Mouse (Mus musculus) G1E (cell line): ENCODE results near the gene Nabp2. TPM values are rescaled to one million over a fixed set of nuclear protein-coding genes. Genes with fewer than 3 reads are reported as not detected.

Experiments used
- ATAC-seq: 2 replicates; pipeline ENCODE4 v1.8.0; 2016; ENCODE audit warnings: mild to moderate bottlenecking; ENCODE audit not compliant: insufficient number of reproducible peaks, poor library complexity, low FRiP score, severe bottlenecking; ENCODE audit errors: extremely low read depth
- DNase-seq: peaks from one replicate; pipeline ENCODE4 v3.0.0; 2012; ENCODE audit warnings: low spot score
- H3K27me3 ChIP-seq: 2 replicates; pipeline ENCODE4 v1.6.1; 2012; ENCODE audit warnings: mild to moderate bottlenecking, low read length, inconsistent platforms; ENCODE audit not compliant: insufficient read depth
- H3K36me3 ChIP-seq: replicated peaks from 2 replicates; pipeline ENCODE3; 2012; ENCODE audit warnings: mild to moderate bottlenecking, inconsistent platforms
- H3K4me1 ChIP-seq: 2 replicates; pipeline ENCODE4 v1.6.1; 2012; ENCODE audit warnings: low read depth, low read length, inconsistent platforms, mixed read lengths; ENCODE audit not compliant: insufficient read depth
- H3K4me3 ChIP-seq: 2 replicates; pipeline ENCODE4 v1.5.1; 2012; ENCODE audit warnings: low read depth, mild to moderate bottlenecking, inconsistent platforms, low read length, moderate library complexity, mixed read lengths
- H3K9me3 ChIP-seq: replicated peaks from 2 replicates; pipeline ENCODE4 v1.6.1; 2012; ENCODE audit warnings: inconsistent platforms
- CTCF ChIP-seq: IDR thresholded peaks from 2 replicates; pipeline ENCODE4 v1.5.1; 2012; ENCODE audit warnings: low read depth, low read length, inconsistent platforms, mixed read lengths
- GATA1 ChIP-seq: IDR thresholded peaks from 2 replicates; pipeline ENCODE4 v1.6.1; 2012; ENCODE audit warnings: borderline replicate concordance, low read length, inconsistent platforms, mixed read lengths
- GATA2 ChIP-seq: IDR thresholded peaks from 2 replicates; pipeline ENCODE4 v1.6.1; 2012; ENCODE audit warnings: low read depth, low read length, inconsistent platforms, borderline replicate concordance
- POLR2AphosphoS5 ChIP-seq: IDR thresholded peaks from 2 replicates; pipeline ENCODE4 v1.6.1; 2012; ENCODE audit warnings: low read depth, low read length, inconsistent platforms; ENCODE audit not compliant: insufficient replicate concordance
- TAL1 ChIP-seq: conservative IDR thresholded peaks from 2 replicates; pipeline ENCODE4 v1.6.1; 2012; ENCODE audit warnings: low read depth, low read length, inconsistent platforms, mixed read lengths
- polyA plus RNA-seq: library from polyadenylated mRNA; stranded (reverse); fragments of >175 nt; gene quantifications from 2 replicates; pipeline ENCODE4 v1.2.3, GENCODE M21; 2012
- total RNA-seq, 2 experiments: library from RNA; stranded (forward) in 1 of 2; stranded (reverse) in 1 of 2; fragments of 200-1000 nt in 1 of 2; fragments of >200 nt in 1 of 2; fragmentation: Nextera tagmentation in 1 of 2; gene quantifications; 2 replicates each; pipeline ENCODE4 v1.2.3; 2014 to 2017

The Nabp2 gene
- total and polyA plus RNA-seq, 3 experiments = 37.3 to 152 (median 121) TPM

GRCm38 (mm10) chr10:128408591-128409535 is 2.4 kb downstream of the Nabp2 start:
- Histone ChIP-seq H3K27me3 (no peaks in the 10 kb centered on the region), H3K36me3 (peaks cover 51% of the 10 kb centered on the region), H3K4me1 (peaks cover 49% of the 10 kb centered on the region), H3K4me3 (peak overlapping the region; percentile 88), H3K9me3 (no peaks in the 10 kb centered on the region)
- ATAC-seq (no peak), DNase-seq (no peak)
- TF ChIP-seq GATA2 = no peak
- TF ChIP-seq CTCF = no peak
- no peak for TF ChIP-seq TAL1
- no peak for TF ChIP-seq POLR2AphosphoS5
- TF ChIP-seq GATA1 = no peak

GRCm38 (mm10) chr10:128403931-128404330 is 7.4 kb downstream of the Nabp2 start:
- Histone ChIP-seq H3K27me3 (no peaks in the 10 kb centered on the region), H3K36me3 (peaks cover 84% of the 10 kb centered on the region), H3K9me3 (no peaks in the 10 kb centered on the region), H3K4me1 (peaks cover 19% of the 10 kb centered on the region), H3K4me3 (no peak overlapping the region)
- no peak for DNase-seq
- no peak for TF ChIP-seq TAL1
- no peak for TF ChIP-seq POLR2AphosphoS5
- TF ChIP-seq GATA2 = no peak
- TF ChIP-seq GATA1 = no peak
- no peak for TF ChIP-seq CTCF
- ATAC-seq = no peak

DNA sequence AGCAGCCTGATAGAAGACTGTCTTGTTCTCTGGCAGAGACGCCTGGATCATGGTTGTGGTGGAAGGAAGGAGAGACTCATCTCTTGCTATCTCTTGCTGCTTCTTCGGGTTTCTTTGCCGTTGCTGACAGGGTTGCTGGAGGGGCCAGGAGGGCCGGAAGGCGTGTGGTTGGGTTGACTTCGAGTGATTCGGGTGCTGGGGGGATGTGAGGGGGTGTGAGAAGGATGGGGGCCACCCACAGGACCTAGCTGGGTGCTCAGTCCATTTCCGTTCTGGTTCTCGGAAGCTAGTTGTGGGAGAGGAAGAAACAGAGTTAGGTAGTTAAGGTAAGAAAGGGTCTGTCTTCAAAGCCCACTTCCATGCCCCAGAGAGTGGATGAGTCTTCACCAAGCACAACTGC is 9.7 kb downstream of the Nabp2 start:
- TF ChIP-seq GATA2 = no peak
- TF ChIP-seq GATA1 = no peak
- TF ChIP-seq CTCF = no peak
- TF ChIP-seq POLR2AphosphoS5 = no peak
- TF ChIP-seq TAL1 = no peak
- H3K36me3 ChIP-seq = peaks cover 81% of the 10 kb centered on the region
- no peak for DNase-seq
- no peak for ATAC-seq
- H3K4me3 ChIP-seq = no peak overlapping the region
- peaks cover 7% of the 10 kb centered on the region for H3K4me1 ChIP-seq
- no peaks in the 10 kb centered on the region for H3K9me3 ChIP-seq
- no peaks in the 10 kb centered on the region for H3K27me3 ChIP-seq

DNA sequence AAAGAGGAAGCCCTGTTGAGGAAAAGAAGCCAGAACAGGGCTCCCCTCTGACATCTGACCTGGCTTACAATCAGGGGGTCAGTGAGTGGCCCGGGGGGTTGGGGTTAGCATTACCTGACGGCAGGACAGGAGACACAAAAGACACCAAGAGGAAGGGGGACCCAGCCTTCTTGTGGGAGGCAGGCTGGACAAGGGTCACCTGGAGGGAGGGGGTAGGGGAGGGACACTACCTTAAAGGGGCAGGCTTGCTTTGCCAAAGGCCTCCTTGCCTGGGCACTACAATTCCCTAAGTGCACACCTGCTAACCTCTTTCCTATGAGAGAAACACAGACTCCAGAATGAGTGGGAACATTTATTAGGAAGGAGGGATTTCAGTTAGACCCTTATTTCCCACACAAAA is 10.2 kb downstream of the Nabp2 start, which contains the start of gene Slc39a5:
Gene Slc39a5, minus strand, starts transcription at position 174 of the 400 bp plus-strand sequence.
- no peak for ATAC-seq
- TF ChIP-seq CTCF (no peak), POLR2AphosphoS5 (no peak), GATA2 (no peak), GATA1 (no peak), TAL1 (no peak)
- Histone ChIP-seq H3K27me3 (no peaks in the 10 kb centered on the region), H3K4me1 (peaks cover 10% of the 10 kb centered on the region), H3K4me3 (no peak within 1 kb of the TSS), H3K36me3 (peaks cover 82% of the 10 kb centered on the region), H3K9me3 (no peaks in the 10 kb centered on the region)
- no peak for DNase-seq

DNA sequence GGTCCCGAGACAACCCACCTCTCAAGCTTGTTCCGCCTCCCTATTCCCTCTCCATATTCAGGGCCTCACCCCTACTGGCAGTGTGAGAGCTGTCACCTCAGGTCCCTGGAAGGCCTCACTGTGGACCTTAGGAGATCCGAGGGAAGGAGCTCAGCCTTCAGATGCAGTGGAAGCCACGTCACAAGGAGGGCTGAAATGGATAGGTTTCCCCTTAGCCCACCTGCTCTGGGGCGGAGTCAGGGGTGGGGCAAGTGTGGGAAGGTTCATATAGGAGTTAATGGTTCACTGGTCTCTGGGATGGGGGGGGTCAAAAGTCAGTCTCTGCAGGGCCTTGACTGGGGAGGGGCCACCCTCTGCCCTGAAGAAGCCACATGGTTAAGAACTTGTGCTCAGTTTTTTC is 11.0 kb downstream of the Nabp2 start:
- Histone ChIP-seq H3K4me1 (peaks cover 17% of the 10 kb centered on the region), H3K4me3 (no peak overlapping the region), H3K27me3 (no peaks in the 10 kb centered on the region), H3K9me3 (no peaks in the 10 kb centered on the region), H3K36me3 (peaks cover 82% of the 10 kb centered on the region)
- TF ChIP-seq GATA1 = no peak
- no peak for TF ChIP-seq TAL1
- no peak for TF ChIP-seq POLR2AphosphoS5
- TF ChIP-seq CTCF = no peak
- no peak for TF ChIP-seq GATA2
- no peak for DNase-seq
- no peak for ATAC-seq

GRCm38 (mm10) chr10:128397466-128397865 is 13.8 kb downstream of the Nabp2 start:
- ATAC-seq (no peak), DNase-seq (no peak)
- H3K9me3 ChIP-seq = no peaks in the 10 kb centered on the region
- no peaks in the 10 kb centered on the region for H3K27me3 ChIP-seq
- H3K4me3 ChIP-seq = no peak overlapping the region
- H3K4me1 ChIP-seq = peaks cover 21% of the 10 kb centered on the region
- TF ChIP-seq CTCF (no peak), TAL1 (no peak), GATA1 (no peak), GATA2 (no peak), POLR2AphosphoS5 (no peak)
- H3K36me3 ChIP-seq = peaks cover 88% of the 10 kb centered on the region
